Mouse (Mus musculus) megakaryocyte, embryonic 14.5 days (primary cell): ENCODE data around the gene Cct7. TPM values are rescaled to one million over a fixed set of nuclear protein-coding genes. Genes with fewer than 3 reads are reported as not detected.

Experiments
- H3K27me3 ChIP-seq: replicated peaks from 2 replicates; pipeline ENCODE3; 2012; ENCODE audit warnings: inconsistent platforms
- H3K36me3 ChIP-seq: replicated peaks from 2 replicates; pipeline ENCODE3; 2012; ENCODE audit warnings: low read length, inconsistent platforms, mixed read lengths
- H3K4me1 ChIP-seq: 2 replicates; pipeline ENCODE4 v1.6.1; 2012; ENCODE audit warnings: inconsistent platforms
- H3K4me3 ChIP-seq: replicated peaks from 2 replicates; pipeline ENCODE3; 2012; ENCODE audit warnings: moderate library complexity, mild to moderate bottlenecking, inconsistent platforms
- H3K9me3 ChIP-seq: 2 replicates; pipeline ENCODE4 v1.6.1; 2012; ENCODE audit warnings: inconsistent platforms
- FLI1 ChIP-seq: IDR thresholded peaks from 2 replicates; pipeline ENCODE4 v1.6.1; 2012; ENCODE audit warnings: low read length, inconsistent platforms, mixed read lengths
- GATA1 ChIP-seq: IDR thresholded peaks from 3 replicates; pipeline ENCODE4 v1.6.1; 2012; ENCODE audit warnings: mixed read lengths, low read length, inconsistent platforms, borderline replicate concordance
- polyA plus RNA-seq: library from polyadenylated mRNA; stranded (reverse); fragments of >175 nt; gene quantifications from 2 replicates; pipeline ENCODE4 v1.2.3, GENCODE M21; 2012; ENCODE audit warnings: low replicate concordance; ENCODE audit not compliant: insufficient read depth

Cct7 gene
- polyA plus RNA-seq, 1 experiment: 36.0 TPM

GRCm38 (mm10) chr6:85478416-85478815, 27.1 kb downstream of the Cct7 start:
- no peaks in the 10 kb centered on the region for H3K36me3 ChIP-seq
- H3K4me3 ChIP-seq: no peak overlapping the region
- H3K9me3 ChIP-seq: peaks cover 20% of the 10 kb centered on the region
- TF ChIP-seq GATA1: no peak
- TF ChIP-seq FLI1: no peak
- peaks cover 20% of the 10 kb centered on the region for H3K4me1 ChIP-seq
- peaks cover 86% of the 10 kb centered on the region for H3K27me3 ChIP-seq

- Histone ChIP-seq H3K27me3 (peaks cover 85% of the 10 kb centered on the region), H3K9me3 (peaks cover 29% of the 10 kb centered on the region), H3K36me3 (no peaks in the 10 kb centered on the region), H3K4me3 (no peak overlapping the region), H3K4me1 (peaks cover 16% of the 10 kb centered on the region)
- no peak for TF ChIP-seq GATA1
- TF ChIP-seq FLI1: no peak
Measured at GRCm38 (mm10) chr6:85479979-85480378, 28.7 kb downstream of the Cct7 start.

- H3K4me1 ChIP-seq: peaks cover 12% of the 10 kb centered on the region; the same call in 1 of the 2 replicates
- H3K4me3 ChIP-seq: no peak overlapping the region
- H3K27me3 ChIP-seq: peaks cover 85% of the 10 kb centered on the region
- no peaks in the 10 kb centered on the region for H3K36me3 ChIP-seq
- TF ChIP-seq GATA1: no peak
- TF ChIP-seq FLI1: no peak
- peaks cover 29% of the 10 kb centered on the region for H3K9me3 ChIP-seq
Measured at GRCm38 (mm10) chr6:85480685-85481084, 29.4 kb downstream of the Cct7 start.

GRCm38 (mm10) chr6:85483843-85484721, 32.8 kb downstream of the Cct7 start:
- TF ChIP-seq FLI1 (no peak), GATA1 (no peak)
- Histone ChIP-seq H3K9me3 (peaks cover 42% of the 10 kb centered on the region), H3K4me1 (peaks cover 5% of the 10 kb centered on the region; the same call in 1 of the 2 replicates), H3K36me3 (no peaks in the 10 kb centered on the region), H3K4me3 (no peak overlapping the region), H3K27me3 (peaks cover 89% of the 10 kb centered on the region)

- peaks cover 8% of the 10 kb centered on the region; the same call in 1 of the 2 replicates for H3K4me1 ChIP-seq
- no peak overlapping the region for H3K4me3 ChIP-seq
- H3K27me3 ChIP-seq: peaks cover 83% of the 10 kb centered on the region
- TF ChIP-seq FLI1: no peak
- H3K9me3 ChIP-seq: peaks cover 42% of the 10 kb centered on the region
- H3K36me3 ChIP-seq: no peaks in the 10 kb centered on the region
Measured at GRCm38 (mm10) chr6:85485738-85486137, 34.4 kb downstream of the Cct7 start.

- peaks cover 8% of the 10 kb centered on the region; the same call in 1 of the 2 replicates for H3K4me1 ChIP-seq
- no peak overlapping the region for H3K4me3 ChIP-seq
- H3K9me3 ChIP-seq: peaks cover 29% of the 10 kb centered on the region
- no peak for TF ChIP-seq FLI1
- no peak for TF ChIP-seq GATA1
- no peaks in the 10 kb centered on the region for H3K36me3 ChIP-seq
- H3K27me3 ChIP-seq: peaks cover 63% of the 10 kb centered on the region
Measured at GRCm38 (mm10) chr6:85488510-85488909, 37.2 kb downstream of the Cct7 start.

- Histone ChIP-seq H3K36me3 (no peaks in the 10 kb centered on the region), H3K4me1 (0 out of 2 replicates have a peak, but pooled peaks cover 3% of the 10 kb centered on the region), H3K27me3 (peaks cover 58% of the 10 kb centered on the region), H3K4me3 (no peak overlapping the region), H3K9me3 (peaks cover 24% of the 10 kb centered on the region)
- no peak for TF ChIP-seq FLI1
- TF ChIP-seq GATA1: no peak
Measured at GRCm38 (mm10) chr6:85489717-85490116, 38.4 kb downstream of the Cct7 start.

- H3K4me1 ChIP-seq: 0 out of 2 replicates have a peak, but pooled peaks cover 3% of the 10 kb centered on the region
- H3K27me3 ChIP-seq: peaks cover 53% of the 10 kb centered on the region
- no peak overlapping the region for H3K4me3 ChIP-seq
- no peaks in the 10 kb centered on the region for H3K36me3 ChIP-seq
- no peak for TF ChIP-seq FLI1
- TF ChIP-seq GATA1: no peak
- peaks cover 24% of the 10 kb centered on the region for H3K9me3 ChIP-seq
Measured at GRCm38 (mm10) chr6:85490252-85490651, 38.9 kb downstream of the Cct7 start.

GRCm38 (mm10) chr6:85491606-85492005, 40.3 kb downstream of the Cct7 start:
- Histone ChIP-seq H3K4me3 (no peak overlapping the region), H3K9me3 (peaks cover 19% of the 10 kb centered on the region), H3K27me3 (peaks cover 43% of the 10 kb centered on the region), H3K4me1 (0 out of 2 replicates have a peak, but pooled peaks cover 3% of the 10 kb centered on the region), H3K36me3 (no peaks in the 10 kb centered on the region)
- TF ChIP-seq FLI1 (no peak), GATA1 (no peak)

GRCm38 (mm10) chr6:85496976-85497375, 45.7 kb downstream of the Cct7 start:
- H3K9me3 ChIP-seq: peaks cover 10% of the 10 kb centered on the region
- no peaks in the 10 kb centered on the region for H3K36me3 ChIP-seq
- no peak overlapping the region for H3K4me3 ChIP-seq
- peaks cover 1% of the 10 kb centered on the region; the same call in 1 of the 2 replicates for H3K4me1 ChIP-seq
- H3K27me3 ChIP-seq: peaks cover 36% of the 10 kb centered on the region
- TF ChIP-seq FLI1: no peak
- no peak for TF ChIP-seq GATA1
